Mouse (Mus musculus) intestine, postnatal 0 days (tissue): ENCODE data around the gene Phf21a. TPM values are rescaled to one million over a fixed set of nuclear protein-coding genes. Genes with fewer than 3 reads are reported as not detected.

ENCODE experiments used
- ATAC-seq: fragments of 200-750 bp; cut with Nextera tagmentation; 2 replicates; pipeline ENCODE4 v1.8.0; 2017; ENCODE audit warnings: mild to moderate bottlenecking, moderate TSS enrichment, moderate library complexity
- H3K27ac ChIP-seq: fragments of 300-500 bp; sonication (generic); 2 replicates; pipeline ENCODE4 v1.5.1; 2014; ENCODE audit warnings: mild to moderate bottlenecking, low read depth, low read length, moderate library complexity
- H3K27me3 ChIP-seq: fragments of 300-500 bp; sonication (generic); replicated peaks from 2 replicates; pipeline ENCODE4 v1.6.1; 2014; ENCODE audit warnings: low read length, mixed read lengths; ENCODE audit not compliant: control insufficient read depth, insufficient read depth
- H3K36me3 ChIP-seq: fragments of 300-500 bp; sonication (generic); 2 replicates; pipeline ENCODE4 v1.6.1; 2014; ENCODE audit warnings: mild to moderate bottlenecking, moderate library complexity; ENCODE audit not compliant: control insufficient read depth, insufficient read depth
- H3K4me1 ChIP-seq: fragments of 300-500 bp; sonication (generic); replicated peaks from 2 replicates; pipeline ENCODE4 v1.6.1; 2014; ENCODE audit warnings: antibody characterized with exemption, low read length, mixed read lengths; ENCODE audit not compliant: control insufficient read depth, insufficient read depth
- H3K4me2 ChIP-seq: fragments of 300-500 bp; sonication (generic); replicated peaks from 2 replicates; pipeline ENCODE4 v1.6.1; 2014; ENCODE audit warnings: low read depth, mild to moderate bottlenecking, moderate library complexity
- H3K4me3 ChIP-seq: fragments of 300-500 bp; sonication (generic); 2 replicates; pipeline ENCODE4 v1.5.1; 2014; ENCODE audit warnings: low read depth, low read length
- H3K9ac ChIP-seq: fragments of 300-500 bp; sonication (generic); 2 replicates; pipeline ENCODE4 v1.6.1; 2014; ENCODE audit warnings: mild to moderate bottlenecking, low read depth, low read length
- H3K9me3 ChIP-seq: fragments of 300-500 bp; sonication (generic); 2 replicates; pipeline ENCODE4 v1.6.1; 2016; ENCODE audit warnings: mixed run types; ENCODE audit not compliant: control insufficient read depth
- CTCF ChIP-seq: sonication (generic); IDR thresholded peaks from 2 replicates; pipeline ENCODE4 v1.5.1; 2016; ENCODE audit warnings: low read depth, mild to moderate bottlenecking, control low read depth, antibody characterized with exemption, moderate library complexity
- WGBS: fragments of 180-500 bp; shearing (Covaris S2); extraction: QIAGEN DNeasy Blood & Tissue Kit; methylation state at CpG from one replicate; pipeline ENCODE4 v1.1.7; 2014; 5-methylcytosine and 5-hydroxymethylcytosine counted together
- microRNA counts: library from miRNA; unstranded; fragments of <30 nt; microRNA quantifications from one replicate; lab custom pipeline; 2016
- microRNA-seq: library from miRNA; unstranded; fragments of <30 nt; microRNA quantifications from one replicate; pipeline ENCODE4, GENCODE M21; 2016
- polyA plus RNA-seq: library from polyadenylated mRNA; unstranded; fragments of >200 nt; fragmentation: Nextera tagmentation; extraction: Ambion mirVana; gene quantifications from 2 replicates; pipeline ENCODE4 v1.2.1, GENCODE M21; 2015

The Phf21a gene
- polyA plus RNA-seq, 1 experiment from 2014 or later, result 7.4 TPM

- Histone ChIP-seq H3K9me3 (no peaks in the 10 kb centered on the region), H3K27me3 (no peaks in the 10 kb centered on the region), H3K4me3 (no peak overlapping the region), H3K27ac (no peak overlapping the region), H3K4me1 (no peaks in the 10 kb centered on the region), H3K4me2 (no peak overlapping the region), H3K36me3 (peaks cover 34% of the 10 kb centered on the region), H3K9ac (no peak overlapping the region)
- ATAC-seq, result no peak
- no peak for TF ChIP-seq CTCF
- 81% methylated on average over 4 of the region's 4 CpGs for WGBS
These were observed 309.8 kb downstream of the Phf21a start for GRCm38 (mm10) chr2:92402591-92403326.

DNA sequence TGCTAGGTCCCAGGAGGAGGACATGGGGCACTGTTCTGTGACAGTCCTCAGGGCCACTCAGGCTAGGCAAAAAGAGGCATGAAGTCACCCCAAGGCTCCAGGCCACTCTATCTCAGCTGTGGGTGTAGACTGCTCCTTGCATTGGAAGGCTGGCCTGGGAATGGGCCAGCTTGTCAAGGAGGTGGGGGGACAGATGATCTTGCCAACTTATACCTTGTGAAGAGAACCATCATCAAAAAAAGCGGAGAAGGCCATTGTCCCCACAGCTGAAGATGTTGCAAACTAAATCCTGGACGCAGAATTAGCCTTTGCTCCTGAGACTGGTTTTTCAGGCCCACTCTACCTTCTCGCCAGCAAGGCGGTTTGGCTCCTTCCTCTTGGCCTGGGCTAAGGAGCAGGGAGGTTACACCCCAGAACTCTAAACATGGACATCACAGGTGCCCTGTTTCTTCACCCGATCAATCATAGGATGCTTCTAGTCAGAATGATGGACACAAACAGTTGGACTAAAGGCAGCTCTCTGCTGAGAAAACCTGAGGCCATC lies 310.9 kb downstream of the Phf21a start:
- Histone ChIP-seq H3K27ac (no peak overlapping the region), H3K36me3 (peaks cover 45% of the 10 kb centered on the region), H3K9ac (no peak overlapping the region), H3K4me1 (no peaks in the 10 kb centered on the region), H3K9me3 (no peaks in the 10 kb centered on the region), H3K4me3 (no peak overlapping the region), H3K27me3 (no peaks in the 10 kb centered on the region), H3K4me2 (no peak overlapping the region)
- WGBS, result 91% methylated on average over 5 of the region's 5 CpGs
- ATAC-seq, result no peak
- no peak for TF ChIP-seq CTCF

DNA sequence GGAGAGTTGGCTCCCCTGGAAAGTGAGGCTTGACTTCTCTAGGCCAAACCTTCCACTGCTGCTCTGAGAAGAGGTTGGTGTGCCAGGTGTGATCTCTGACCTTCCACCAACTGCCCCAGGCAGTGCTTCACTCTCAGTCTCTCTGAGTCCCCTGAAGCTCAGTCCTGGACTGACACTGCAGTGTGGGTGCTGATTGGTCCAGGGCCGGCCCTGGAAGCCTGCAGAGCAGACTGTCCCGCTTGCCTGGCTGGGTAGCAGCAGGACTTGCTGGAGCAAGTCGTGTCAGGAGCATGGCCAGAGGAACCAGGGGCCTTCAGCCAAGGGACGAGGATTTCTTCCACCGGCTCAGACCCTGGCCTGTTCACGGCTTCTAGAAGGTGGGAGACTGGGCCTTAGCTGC lies 311.8 kb downstream of the Phf21a start:
- Histone ChIP-seq H3K27me3 (no peaks in the 10 kb centered on the region), H3K9ac (no peak overlapping the region), H3K4me2 (no peak overlapping the region), H3K4me3 (no peak overlapping the region), H3K9me3 (no peaks in the 10 kb centered on the region), H3K36me3 (peaks cover 54% of the 10 kb centered on the region), H3K27ac (no peak overlapping the region), H3K4me1 (no peaks in the 10 kb centered on the region)
- no peak for TF ChIP-seq CTCF
- WGBS, result 82% methylated on average over 6 of the region's 6 CpGs
- ATAC-seq, result no peak

DNA sequence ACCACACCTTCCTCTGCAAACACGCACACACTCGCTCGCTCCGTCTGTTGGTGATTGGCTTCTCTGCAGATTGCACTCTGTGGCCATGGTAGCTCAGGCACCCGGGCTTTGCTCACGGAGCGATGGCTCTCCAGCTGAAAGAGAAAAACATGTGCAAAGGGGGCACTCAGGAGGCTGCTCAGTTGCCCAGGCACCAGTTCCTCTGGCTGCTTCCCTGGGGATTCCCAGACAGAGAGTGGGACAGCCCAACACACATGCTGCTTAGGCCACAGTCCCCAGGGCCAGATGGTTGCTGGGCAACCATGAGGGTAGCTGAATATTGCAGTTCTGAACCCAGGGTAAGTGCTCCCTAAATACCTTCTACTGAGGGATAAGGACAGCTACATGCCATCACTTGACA lies 312.8 kb downstream of the Phf21a start:
- no peak for ATAC-seq
- Histone ChIP-seq H3K9ac (no peak overlapping the region), H3K4me2 (no peak overlapping the region), H3K4me3 (no peak overlapping the region), H3K27me3 (no peaks in the 10 kb centered on the region), H3K4me1 (no peaks in the 10 kb centered on the region), H3K9me3 (no peaks in the 10 kb centered on the region), H3K27ac (no peak overlapping the region), H3K36me3 (peaks cover 63% of the 10 kb centered on the region)
- no peak for TF ChIP-seq CTCF
- 86% methylated on average over 7 of the region's 7 CpGs for WGBS

DNA sequence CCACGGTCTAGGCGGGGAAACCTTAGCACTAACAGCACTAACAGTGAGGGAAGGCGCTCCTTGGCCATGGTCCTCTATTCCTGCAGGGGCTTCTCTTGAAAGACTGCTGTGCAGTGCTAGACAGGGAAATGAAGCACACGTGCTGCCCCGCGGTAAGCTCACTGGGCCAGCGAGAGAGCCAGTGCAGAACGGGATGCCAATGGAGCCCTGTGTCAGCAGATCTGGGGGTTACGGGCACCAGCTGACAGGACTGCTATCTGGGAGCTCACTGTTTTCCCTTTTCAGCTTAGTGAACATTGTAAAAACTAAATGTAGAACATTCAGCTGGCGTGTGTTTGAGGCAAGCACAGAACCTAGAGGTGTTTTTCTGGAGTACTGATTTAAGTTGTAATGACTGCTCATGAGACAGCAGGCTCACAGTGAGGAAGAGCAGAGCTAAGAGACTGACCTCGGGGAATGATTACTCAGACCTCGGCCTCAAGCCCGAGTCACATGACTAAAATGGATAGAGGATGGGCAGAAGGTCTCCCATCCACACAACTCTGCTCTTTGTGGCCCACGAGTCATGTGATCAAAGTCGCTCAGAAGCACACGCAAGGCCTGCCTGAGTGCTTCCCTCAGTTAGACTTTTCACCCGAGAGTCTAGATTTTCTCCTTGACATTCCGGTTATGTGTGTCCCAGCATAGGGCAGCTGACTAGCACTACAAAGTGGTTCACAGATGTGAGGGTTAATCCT lies 315.6 kb downstream of the Phf21a start:
- ATAC-seq, result no peak

DNA sequence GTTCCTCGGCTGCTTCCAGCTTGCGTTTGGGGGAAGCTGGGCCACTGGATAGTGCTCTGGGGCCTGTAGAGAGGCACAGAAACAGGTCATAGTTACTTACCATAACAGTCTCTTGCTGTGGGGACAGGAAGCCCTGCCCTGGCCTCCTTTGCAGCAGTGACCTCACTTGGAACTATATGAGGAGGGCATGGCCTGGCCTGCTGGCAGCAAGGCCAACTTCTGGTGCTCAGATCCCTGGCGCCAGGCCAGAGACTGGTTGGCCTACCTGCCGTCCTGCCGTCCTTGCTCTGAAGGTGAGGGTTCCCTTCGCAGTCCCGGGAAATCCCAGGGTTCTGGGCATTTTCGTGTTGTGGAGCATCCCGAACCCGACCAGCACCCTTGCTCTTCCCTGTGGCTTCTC lies 318.8 kb downstream of the Phf21a start:
- TF ChIP-seq CTCF, result no peak
- H3K36me3 ChIP-seq, result peaks cover 96% of the 10 kb centered on the region
- WGBS, result 88% methylated on average over 10 of the region's 10 CpGs
- H3K27me3 ChIP-seq, result no peaks in the 10 kb centered on the region
- no peak overlapping the region for H3K9ac ChIP-seq
- H3K4me1 ChIP-seq, result no peaks in the 10 kb centered on the region
- ATAC-seq, result no peak
- H3K4me3 ChIP-seq, result no peak overlapping the region
- no peak overlapping the region for H3K4me2 ChIP-seq
- H3K27ac ChIP-seq, result no peak overlapping the region
- no peaks in the 10 kb centered on the region for H3K9me3 ChIP-seq

More for the DNA sequence above, 315.6 kb downstream of the Phf21a start:
- H3K9ac ChIP-seq, result no peak overlapping the region
- no peak for TF ChIP-seq CTCF
- 88% methylated on average over 18 of the region's 18 CpGs for WGBS
- H3K27ac ChIP-seq, result no peak overlapping the region
- H3K4me1 ChIP-seq, result no peaks in the 10 kb centered on the region
- no peaks in the 10 kb centered on the region for H3K27me3 ChIP-seq
- H3K4me3 ChIP-seq, result no peak overlapping the region
- no peaks in the 10 kb centered on the region for H3K9me3 ChIP-seq
- H3K4me2 ChIP-seq, result no peak overlapping the region
- peaks cover 91% of the 10 kb centered on the region for H3K36me3 ChIP-seq

MicroRNAs within 50 kb of the gene (microRNA counts, 519-probe panel; counts per million panel counts)
- microRNA mmu-miR-1955 (lab: Ali Mortazavi, UCI), result 4,491 counts per million, percentile 70 among the panel's probes with 10 or more counts

Small RNAs within 50 kb of the gene (microRNA-seq; reads per million reads assigned to microRNA genes)
- gene Mir1955 (12.0 reads per million, percentile 23 among the genes with 10 or more reads in this experiment), gene Mir7000 (not detected)

Other genes with a start within 250 kb of the Phf21a start
- gene Chrm4, start 165.9 kb upstream of the Phf21a start, polyA plus RNA-seq, result 0.24 and 0.26 TPM in 2 replicates
- 119 and 128 TPM in 2 replicates for gene Mdk, start 160.8 kb upstream of the Phf21a start, polyA plus RNA-seq
- 0.21 and 0.30 TPM in 2 replicates for gene Gm9821, start 147.4 kb upstream of the Phf21a start, polyA plus RNA-seq
- gene Dgkz, start 117.3 kb upstream of the Phf21a start, polyA plus RNA-seq, result 53.2 and 56.8 TPM in 2 replicates
- gene Creb3l1, start 68.6 kb upstream of the Phf21a start, polyA plus RNA-seq, result 6.8 and 8.4 TPM in 2 replicates